Mouse (Mus musculus) G1E (cell line): ENCODE measurements around the gene Prol1.

Source experiments
- CTCF ChIP-seq: IDR thresholded peaks from 2 replicates; pipeline ENCODE4 v1.5.1; 2012; ENCODE audit warnings: low read depth, low read length, inconsistent platforms, mixed read lengths
- GATA1 ChIP-seq: IDR thresholded peaks from 2 replicates; pipeline ENCODE4 v1.6.1; 2012; ENCODE audit warnings: borderline replicate concordance, low read length, inconsistent platforms, mixed read lengths
- POLR2AphosphoS5 ChIP-seq: IDR thresholded peaks from 2 replicates; pipeline ENCODE4 v1.6.1; 2012; ENCODE audit warnings: low read depth, low read length, inconsistent platforms; ENCODE audit not compliant: insufficient replicate concordance

- TF ChIP-seq CTCF (no peak), POLR2AphosphoS5 (no peak), GATA1 (no peak)
Measured at GRCm38 (mm10) chr5:88366886-88367285, 49.8 kb downstream of the Prol1 start.
